Mouse (Mus musculus) spleen, adult 18-20 months (tissue): ENCODE results near the gene Anks1b.

Experiments used
- DNase-seq, 2 experiments: peaks; one replicate each; pipeline ENCODE4 v3.0.0; 2022; ENCODE audit warnings: mixed read lengths in 2 of 2

Gene Anks1b

GRCm38 (mm10) chr10:90974084-90974483, 1100.8 kb downstream of the Anks1b start:
- no peak for DNase-seq

DNA sequence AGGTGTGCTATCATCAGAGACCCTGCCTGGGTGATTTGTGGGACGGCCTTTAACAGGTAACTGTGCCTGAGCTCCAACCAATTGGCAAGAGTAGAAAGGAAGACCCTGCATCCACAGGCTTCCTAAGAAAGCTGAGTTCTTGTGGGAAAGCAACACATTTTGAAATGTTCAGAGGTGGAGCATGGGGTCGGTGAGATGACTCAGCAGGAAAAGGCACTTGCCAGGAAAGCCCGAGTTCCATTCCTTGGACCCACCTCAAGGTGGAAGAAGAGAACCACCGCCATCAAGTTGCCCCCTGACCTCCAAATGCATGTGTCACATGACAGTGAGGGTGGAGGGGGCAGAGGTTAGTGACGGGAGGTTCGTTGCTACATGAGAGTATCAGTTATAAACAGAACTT, 1101.2 kb downstream of the Anks1b start:
- DNase-seq, result no peak

GRCm38 (mm10) chr10:90981811-90982210, 1108.5 kb downstream of the Anks1b start:
- DNase-seq, result no peak

DNA sequence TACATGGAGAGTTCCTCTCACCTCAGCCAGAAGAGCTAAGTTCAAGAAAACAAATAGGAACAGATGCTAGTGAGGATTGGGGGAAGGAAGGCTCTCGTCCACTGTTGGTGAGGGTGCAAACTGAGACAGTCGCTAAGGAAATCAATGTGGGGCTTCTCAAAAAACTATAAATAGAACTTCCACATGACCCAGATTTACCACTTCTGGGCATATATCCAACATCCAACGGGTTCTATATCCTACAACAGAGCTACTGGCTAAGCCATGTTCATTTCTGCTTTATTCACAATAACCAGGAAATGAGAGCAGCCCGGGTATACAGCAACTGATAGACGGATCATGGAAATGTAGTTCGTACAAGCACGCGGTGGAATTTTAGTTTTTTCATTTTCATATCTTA, 1109.7 kb downstream of the Anks1b start:
- no peak for DNase-seq

DNA sequence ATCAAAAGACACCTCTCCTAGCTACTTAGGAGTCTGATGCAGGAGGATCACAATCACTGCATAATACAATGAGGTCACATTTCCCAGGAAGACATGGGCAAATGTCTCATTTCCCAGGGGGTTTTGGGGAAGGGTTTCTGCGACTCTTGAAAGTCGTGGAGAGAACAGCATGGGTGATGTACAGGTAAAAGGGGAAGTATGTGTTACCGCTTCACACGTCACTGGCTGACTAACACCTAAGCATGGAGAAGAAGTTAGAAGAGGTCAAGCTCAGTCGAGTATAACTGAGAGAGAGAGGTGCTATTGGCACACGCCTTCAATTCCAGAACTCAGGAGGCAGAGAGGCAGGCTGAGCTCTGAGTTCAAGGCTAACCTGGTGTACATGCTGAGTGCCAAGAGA, 1117.0 kb downstream of the Anks1b start:
- no peak for DNase-seq

- DNase-seq, result no peak
These were observed 1118.9 kb downstream of the Anks1b start for GRCm38 (mm10) chr10:90992237-90992636.

- DNase-seq, result no peak
These were observed 1120.6 kb downstream of the Anks1b start for GRCm38 (mm10) chr10:90993869-90994268.

DNA sequence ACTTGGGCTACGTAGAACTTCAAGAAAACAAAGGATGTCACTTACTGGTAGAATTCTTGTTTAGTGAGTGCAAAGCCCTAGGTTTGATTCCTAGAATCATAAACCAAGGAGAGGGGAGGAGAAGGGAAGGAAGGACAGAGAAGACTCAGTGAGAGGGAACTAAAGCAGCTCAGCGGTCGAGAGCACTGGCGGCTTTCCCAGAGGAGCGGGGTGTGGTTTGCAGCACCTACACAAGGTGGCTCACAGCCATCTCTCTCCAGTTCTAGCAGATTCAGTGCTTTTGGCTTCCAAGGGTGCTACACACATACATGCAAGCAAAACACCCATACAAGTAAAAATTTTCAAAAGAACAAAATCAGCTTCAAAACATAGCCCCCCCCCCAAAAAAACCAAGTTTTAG, 1126.6 kb downstream of the Anks1b start:
- no peak for DNase-seq

DNA sequence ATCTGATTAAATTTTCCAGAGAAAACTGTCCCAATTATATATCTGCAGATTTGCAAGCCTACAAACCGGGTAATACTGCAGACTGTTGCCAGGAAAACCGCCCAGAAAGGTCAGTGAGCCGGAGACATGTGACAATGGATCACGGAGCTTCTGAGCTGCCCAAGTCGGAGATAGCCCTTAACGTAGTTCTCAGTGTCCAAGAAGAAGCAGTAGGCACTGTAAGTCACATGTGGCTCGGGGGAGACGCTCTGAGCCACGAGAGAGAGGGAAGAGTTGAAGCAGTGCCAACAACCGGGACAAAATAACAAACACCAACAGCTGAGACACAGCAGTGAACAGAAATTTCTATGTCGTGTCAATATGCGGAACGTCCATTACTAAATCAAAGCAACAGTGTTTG, 1128.1 kb downstream of the Anks1b start:
- no peak for DNase-seq

DNA sequence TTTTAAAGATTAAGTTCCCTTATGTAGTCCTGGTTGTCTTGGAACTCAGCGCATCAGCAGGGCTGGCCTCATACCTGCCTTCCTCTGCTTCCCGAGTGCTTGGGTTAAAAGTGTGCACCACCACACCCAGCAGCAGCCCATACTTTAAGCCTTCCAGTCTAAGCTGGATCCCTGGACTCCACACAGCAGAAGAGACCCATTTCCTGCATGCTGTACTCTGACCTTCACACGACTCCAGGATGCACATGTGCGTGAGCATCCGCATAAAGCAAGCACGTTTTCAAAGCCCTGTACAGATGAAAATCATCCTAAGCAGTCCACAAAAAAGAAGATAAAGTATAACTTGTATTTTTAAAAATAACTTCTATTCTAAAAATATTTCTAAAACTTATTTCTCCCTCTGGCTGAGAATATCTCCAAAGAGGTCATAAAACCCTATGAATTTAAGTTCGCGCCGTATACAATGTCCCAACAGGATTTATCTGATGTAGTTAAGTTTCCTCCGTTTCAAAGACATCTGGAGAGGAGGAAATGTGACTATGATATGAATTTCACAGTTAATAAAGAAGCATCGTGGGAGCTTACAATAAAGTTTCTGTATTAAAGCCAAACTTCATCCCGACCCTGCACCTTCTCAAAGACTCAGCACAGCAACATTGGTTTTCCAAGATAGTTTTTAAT, 1132.7 kb downstream of the Anks1b start:
- no peak for DNase-seq
